Mouse (Mus musculus): ENCODE measurements around the gene Catspere2.

The Catspere2 gene

GRCm38 (mm10) chr1:178219166-178220077 is 236.2 kb downstream of the Catspere2 start:
- in situ Hi-C loops (cut with MseI, MboI): no loop called here
